Mouse (Mus musculus) intestine, embryonic 14.5 days (tissue): ENCODE measurements around the gene Lsp1. TPM values are rescaled to one million over a fixed set of nuclear protein-coding genes. Genes with fewer than 3 reads are reported as not detected.

Experiments used
- ATAC-seq: fragments of 200-750 bp; cut with Nextera tagmentation; replicated peaks from 2 replicates; pipeline ENCODE4 v1.8.0; 2017; ENCODE audit warnings: low read depth, moderate number of reproducible peaks, moderate TSS enrichment, moderate library complexity; ENCODE audit not compliant: low FRiP score, low TSS enrichment
- DNase-seq: peaks from one replicate; pipeline ENCODE4 v3.0.0-alpha.2; 2018; ENCODE audit warnings: low spot score
- H3K27ac ChIP-seq: fragments of 300-500 bp; sonication (generic); 2 replicates; pipeline ENCODE4 v1.5.1; 2014; ENCODE audit warnings: low read depth, mild to moderate bottlenecking, control low read depth
- H3K27me3 ChIP-seq: fragments of 300-500 bp; sonication (generic); replicated peaks from 2 replicates; pipeline ENCODE4 v1.6.1; 2014; ENCODE audit warnings: low read length, control low read depth; ENCODE audit not compliant: control insufficient read depth, insufficient read depth
- H3K36me3 ChIP-seq: fragments of 300-500 bp; sonication (generic); 2 replicates; pipeline ENCODE4 v1.6.1; 2014; ENCODE audit warnings: low read length, control low read depth; ENCODE audit not compliant: control insufficient read depth, insufficient read depth
- H3K4me1 ChIP-seq: fragments of 300-500 bp; sonication (generic); replicated peaks from 2 replicates; pipeline ENCODE4 v1.6.1; 2014; ENCODE audit warnings: low read length, control low read depth, mixed read lengths; ENCODE audit not compliant: control insufficient read depth, insufficient read depth
- H3K4me2 ChIP-seq: fragments of 300-500 bp; sonication (generic); 2 replicates; pipeline ENCODE4 v1.6.1; 2014; ENCODE audit warnings: low read length
- H3K4me3 ChIP-seq: fragments of 300-500 bp; sonication (generic); 2 replicates; pipeline ENCODE4 v1.5.1; 2014; ENCODE audit warnings: low read depth, low read length, control low read depth, mixed read lengths
- H3K9ac ChIP-seq: fragments of 300-500 bp; sonication (generic); 2 replicates; pipeline ENCODE4 v1.6.1; 2014; ENCODE audit warnings: mild to moderate bottlenecking, low read length
- H3K9me3 ChIP-seq: fragments of 300-500 bp; sonication (generic); 2 replicates; pipeline ENCODE4 v1.6.1; 2016; ENCODE audit warnings: low read length, control low read depth; ENCODE audit not compliant: control insufficient read depth
- WGBS: fragments of 180-500 bp; shearing (Covaris S2); extraction: QIAGEN DNeasy Blood & Tissue Kit; methylation state at CpG from one replicate; pipeline ENCODE4 v1.1.7; 2014; 5-methylcytosine and 5-hydroxymethylcytosine counted together
- polyA plus RNA-seq: library from polyadenylated mRNA; unstranded; fragments of >200 nt; fragmentation: Nextera tagmentation; extraction: Ambion mirVana; gene quantifications from 2 replicates; pipeline ENCODE4 v1.2.1, GENCODE M21; 2014

Lsp1 gene
- polyA plus RNA-seq, 1 experiment from 2014 or later = 145 TPM

DNA sequence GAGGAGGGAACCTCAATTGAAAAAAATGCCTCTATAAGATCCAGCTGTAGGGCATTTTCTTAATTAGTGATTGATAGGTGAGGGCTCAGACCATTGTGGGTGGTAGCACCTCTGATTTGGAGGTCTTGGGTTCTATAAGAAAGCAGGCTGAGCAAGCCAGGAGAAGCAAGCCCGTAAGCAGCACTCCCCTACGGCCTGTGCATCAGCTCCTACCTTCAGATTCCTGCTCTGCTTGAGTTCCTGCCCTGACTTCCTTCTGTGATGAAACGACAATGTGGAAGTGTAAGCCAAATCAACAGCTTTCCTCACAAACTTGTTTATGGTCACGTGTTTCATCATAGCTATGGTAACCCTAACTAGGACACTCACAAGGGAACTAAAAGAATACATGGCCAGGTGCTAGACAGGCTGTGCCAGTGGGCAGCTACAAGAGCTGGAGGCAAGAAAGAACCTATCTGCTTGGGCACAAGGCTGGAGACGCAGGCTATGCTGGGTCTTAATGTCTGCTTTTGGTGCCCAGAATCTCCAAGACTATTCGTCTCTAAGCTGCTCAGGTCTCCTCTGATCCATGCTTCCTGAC, 11.5 kb upstream of the Lsp1 start:
- ATAC-seq (no peak), DNase-seq (peak; percentile 46)
- H3K4me2 ChIP-seq = no peak overlapping the region
- peaks cover 8% of the 10 kb centered on the region for H3K4me1 ChIP-seq
- H3K9me3 ChIP-seq = no peaks in the 10 kb centered on the region
- H3K9ac ChIP-seq = no peak overlapping the region
- no peak overlapping the region for H3K4me3 ChIP-seq
- WGBS = 67% methylated on average over 6 of the region's 6 CpGs
- no peaks in the 10 kb centered on the region for H3K27me3 ChIP-seq
- H3K36me3 ChIP-seq = no peaks in the 10 kb centered on the region
- H3K27ac ChIP-seq = 0 out of 2 replicates have a peak overlapping the region, but pooled peaks have one; percentile 19

- H3K36me3 ChIP-seq = no peaks in the 10 kb centered on the region
- peak; percentile 49 for DNase-seq
- no peaks in the 10 kb centered on the region for H3K27me3 ChIP-seq
- WGBS = 16% methylated on average over 1 of the region's 1 CpGs
- no peak for ATAC-seq
- H3K4me3 ChIP-seq = no peak overlapping the region
- peaks cover 53% of the 10 kb centered on the region for H3K4me1 ChIP-seq
- H3K27ac ChIP-seq = peak overlapping the region; percentile 94
- H3K4me2 ChIP-seq = no peak overlapping the region
- peak overlapping the region; percentile 21; the same call in 1 of the 2 replicates for H3K9ac ChIP-seq
- no peaks in the 10 kb centered on the region for H3K9me3 ChIP-seq
These were observed 5.9 kb upstream of the Lsp1 start for GRCm38 (mm10) chr7:142454706-142455105.

GRCm38 (mm10) chr7:142455251-142455650, 5.4 kb upstream of the Lsp1 start:
- H3K27me3 ChIP-seq = no peaks in the 10 kb centered on the region
- no peaks in the 10 kb centered on the region for H3K9me3 ChIP-seq
- peaks cover 56% of the 10 kb centered on the region for H3K4me1 ChIP-seq
- DNase-seq = peak; percentile 51
- H3K36me3 ChIP-seq = no peaks in the 10 kb centered on the region
- peak overlapping the region; percentile 21; the same call in 1 of the 2 replicates for H3K9ac ChIP-seq
- no peak overlapping the region for H3K4me2 ChIP-seq
- 40% methylated on average over 2 of the region's 2 CpGs for WGBS
- no peak overlapping the region for H3K4me3 ChIP-seq
- no peak for ATAC-seq
- peak overlapping the region; percentile 94 for H3K27ac ChIP-seq

GRCm38 (mm10) chr7:142456806-142457205, 3.8 kb upstream of the Lsp1 start:
- no peak overlapping the region for H3K4me3 ChIP-seq
- no peaks in the 10 kb centered on the region for H3K36me3 ChIP-seq
- ATAC-seq (no peak), DNase-seq (peak; percentile 50)
- H3K27me3 ChIP-seq = no peaks in the 10 kb centered on the region
- WGBS = 50% methylated on average over 3 of the region's 3 CpGs
- H3K27ac ChIP-seq = peak overlapping the region; percentile 94
- H3K4me1 ChIP-seq = peaks cover 56% of the 10 kb centered on the region
- no peak overlapping the region for H3K9ac ChIP-seq
- no peaks in the 10 kb centered on the region for H3K9me3 ChIP-seq
- no peak overlapping the region for H3K4me2 ChIP-seq

DNA sequence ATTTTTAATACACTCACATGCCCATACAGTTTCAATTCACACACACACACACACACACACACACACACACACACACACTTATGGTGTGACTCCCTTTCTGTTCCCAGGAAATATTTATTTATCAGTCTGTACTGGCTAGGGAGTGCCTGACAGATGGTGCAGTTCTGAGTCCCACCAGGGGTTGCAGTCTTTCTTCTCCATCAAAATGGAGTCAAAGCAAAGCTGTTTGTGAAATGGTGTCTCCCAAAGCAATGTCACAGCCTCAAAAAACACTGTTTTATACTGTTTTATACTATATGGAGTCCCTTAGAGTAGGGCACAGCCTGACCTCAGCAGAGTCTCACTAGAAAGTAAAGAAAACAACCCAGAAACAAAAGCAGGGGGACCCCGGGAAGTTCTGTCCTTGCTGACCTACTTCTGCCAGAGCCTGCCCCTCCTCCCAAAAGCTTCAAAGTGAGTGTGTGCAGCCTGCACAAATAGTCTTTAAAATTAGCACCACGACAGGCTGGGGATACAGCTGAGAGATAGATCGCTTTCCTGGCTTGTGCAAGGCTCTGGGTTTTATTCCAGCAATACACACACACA, 3.3 kb upstream of the Lsp1 start:
- Histone ChIP-seq H3K4me2 (no peak overlapping the region), H3K4me3 (no peak overlapping the region), H3K27me3 (no peaks in the 10 kb centered on the region), H3K9ac (peak overlapping the region; percentile 27; the same call in 1 of the 2 replicates), H3K4me1 (peaks cover 56% of the 10 kb centered on the region), H3K36me3 (no peaks in the 10 kb centered on the region), H3K9me3 (no peaks in the 10 kb centered on the region), H3K27ac (peak overlapping the region; percentile 94)
- peak; percentile 72 for DNase-seq
- ATAC-seq = peak; percentile 34; the same call in 1 of the 2 replicates
- WGBS = 6% methylated on average over 3 of the region's 3 CpGs

DNA sequence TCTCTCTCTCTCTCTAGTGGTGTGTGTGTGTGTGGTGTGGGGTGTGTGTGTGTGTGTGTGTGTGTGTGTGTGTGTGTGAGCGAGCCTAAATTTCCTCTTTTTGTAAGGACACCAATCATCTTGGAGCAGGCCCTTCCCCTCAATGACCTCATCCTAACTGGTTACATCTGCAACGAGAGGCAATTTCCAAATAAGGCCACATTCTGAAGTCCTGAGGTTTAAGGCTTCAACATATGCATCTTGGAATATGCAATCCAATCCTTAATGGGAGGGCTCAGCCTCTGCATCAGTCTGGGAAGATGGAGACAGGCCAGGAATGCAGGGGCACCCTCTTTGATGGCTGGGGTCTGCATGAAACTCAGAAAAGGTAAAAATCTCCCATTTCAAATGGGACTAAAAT, 2.6 kb upstream of the Lsp1 start:
- H3K9ac ChIP-seq = 0 out of 2 replicates have a peak overlapping the region, but pooled peaks have one; percentile 13
- H3K27me3 ChIP-seq = no peaks in the 10 kb centered on the region
- H3K36me3 ChIP-seq = no peaks in the 10 kb centered on the region
- peak; percentile 63 for ATAC-seq
- no peaks in the 10 kb centered on the region for H3K9me3 ChIP-seq
- WGBS = 14% methylated on average over 2 of the region's 2 CpGs
- H3K27ac ChIP-seq = peak overlapping the region; percentile 94
- H3K4me2 ChIP-seq = no peak overlapping the region
- H3K4me3 ChIP-seq = no peak overlapping the region
- DNase-seq = peak; percentile 64
- H3K4me1 ChIP-seq = peaks cover 56% of the 10 kb centered on the region

DNA sequence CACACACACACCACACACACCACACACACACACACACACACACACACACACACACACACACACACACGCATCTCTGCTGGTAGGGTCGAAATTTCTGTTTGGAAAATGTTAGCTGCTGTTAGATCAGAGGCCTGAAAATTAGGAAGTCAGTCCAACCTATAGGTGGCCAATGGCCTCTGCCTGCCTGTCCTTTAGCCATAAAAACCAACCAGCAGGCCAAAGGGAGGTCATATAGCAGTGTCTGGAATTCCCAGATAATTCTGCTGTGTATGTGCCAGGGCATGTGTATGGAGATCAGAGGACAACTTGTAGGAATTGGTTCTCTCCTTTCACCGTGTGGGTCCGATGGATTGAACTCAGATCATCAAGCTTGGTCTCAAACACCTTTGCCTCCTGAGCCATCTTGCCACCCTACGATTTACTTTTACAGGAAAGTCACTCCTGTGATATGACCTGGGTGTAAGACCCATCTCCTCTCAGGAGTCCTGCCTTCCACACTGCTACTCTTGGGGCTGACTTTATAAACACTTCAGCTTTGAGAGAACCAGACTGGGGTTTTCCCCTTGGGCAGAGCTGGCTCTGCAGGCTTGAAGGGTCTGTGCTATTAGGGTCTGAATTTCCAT, 1.8 kb upstream of the Lsp1 start:
- peaks cover 51% of the 10 kb centered on the region for H3K4me1 ChIP-seq
- H3K27me3 ChIP-seq = no peaks in the 10 kb centered on the region
- H3K4me3 ChIP-seq = no peak overlapping the region
- H3K4me2 ChIP-seq = no peak overlapping the region
- WGBS = 55% methylated on average over 5 of the region's 5 CpGs
- no peaks in the 10 kb centered on the region for H3K36me3 ChIP-seq
- H3K9ac ChIP-seq = peak overlapping the region; percentile 7; the same call in 1 of the 2 replicates
- ATAC-seq (no peak), DNase-seq (peak; percentile 52)
- H3K9me3 ChIP-seq = no peaks in the 10 kb centered on the region
- H3K27ac ChIP-seq = peak overlapping the region; percentile 94

GRCm38 (mm10) chr7:142459299-142459691, 1.3 kb upstream of the Lsp1 start:
- peaks cover 46% of the 10 kb centered on the region for H3K4me1 ChIP-seq
- H3K36me3 ChIP-seq = no peaks in the 10 kb centered on the region
- peak overlapping the region; percentile 7; the same call in 1 of the 2 replicates for H3K9ac ChIP-seq
- H3K27me3 ChIP-seq = no peaks in the 10 kb centered on the region
- peak; percentile 46 for DNase-seq
- peak overlapping the region; percentile 94 for H3K27ac ChIP-seq
- H3K4me3 ChIP-seq = no peak overlapping the region
- whole genome bisulfite sequencing = 63% methylated on average over 2 of the region's 2 CpGs
- no peaks in the 10 kb centered on the region for H3K9me3 ChIP-seq
- ATAC-seq = no peak
- no peak overlapping the region for H3K4me2 ChIP-seq
